Mouse (Mus musculus): ENCODE data around the gene Tbc1d7.

DNA sequence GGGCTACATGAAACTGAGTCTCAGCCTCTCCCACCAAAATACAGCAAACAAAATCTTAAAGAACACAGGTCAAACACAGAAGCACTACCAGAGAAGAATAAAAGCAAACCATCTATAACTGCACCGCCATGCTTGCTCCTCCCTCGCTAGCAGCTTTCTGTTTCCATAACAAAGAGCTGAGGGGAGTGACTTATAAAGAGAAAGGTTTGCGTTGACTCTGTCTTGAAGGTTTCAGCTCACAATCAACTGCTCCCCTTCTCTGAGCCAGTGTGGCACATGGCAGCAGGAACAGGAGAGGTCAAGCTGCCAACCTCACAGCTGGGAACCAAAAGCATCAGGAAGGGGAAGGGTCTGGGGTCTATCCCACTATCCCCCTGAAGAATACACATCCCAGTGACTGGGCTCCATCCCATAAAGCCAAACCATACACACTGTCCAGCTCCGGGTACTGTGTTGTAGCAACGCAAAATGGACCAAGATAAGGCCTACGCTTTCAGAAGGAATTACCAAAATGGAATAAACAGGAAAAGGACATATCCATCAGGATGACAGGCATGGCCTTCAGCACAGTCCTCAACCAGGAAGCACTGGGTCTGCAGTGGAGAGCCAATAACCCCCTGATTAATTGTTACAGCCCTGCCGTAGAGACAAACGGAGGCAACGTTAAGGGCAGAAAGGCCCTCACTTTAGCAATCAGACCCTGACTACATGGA is 44.8 kb upstream of the Tbc1d7 start:
- TF ChIP-seq CTCF (conservative IDR thresholded peaks at IDR 0.05; ENCODE audit: low read length), result no peak
- peak; percentile 71; the same call in 1 of the 2 replicates for TF ChIP-seq POU5F1 (IDR thresholded peaks at IDR 0.05; ENCODE audit: borderline replicate concordance, low read length)
- no peak for TF ChIP-seq NANOG (IDR thresholded peaks at IDR 0.05; ENCODE audit: borderline replicate concordance, low read length)
